Mouse (Mus musculus): ENCODE measurements around the gene Mamld1.

DNA sequence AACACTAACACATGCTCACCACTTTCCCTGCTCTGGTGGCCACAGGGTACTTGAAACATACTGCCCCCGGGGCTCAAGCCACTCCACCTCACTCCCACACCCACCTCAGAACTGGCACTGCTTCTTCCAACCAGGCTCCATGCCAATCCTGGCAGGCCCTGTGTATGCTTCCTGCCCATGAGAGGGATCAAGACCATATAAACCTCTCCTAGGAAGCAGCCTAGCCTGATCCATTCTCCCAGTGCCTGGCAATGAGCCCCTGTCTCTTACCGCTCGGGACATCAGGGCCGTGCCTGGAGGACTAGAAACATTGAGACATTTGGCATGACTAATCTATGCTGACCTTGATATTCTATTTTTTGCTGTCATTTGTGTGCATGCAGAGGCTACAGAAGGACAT is 133.6 kb downstream of the Mamld1 start:
- TF ChIP-seq CTCF (IDR thresholded peaks at IDR 0.05; ENCODE audit: borderline replicate concordance, insufficient read depth, low read depth, low read length) (no peak), POLR2A (IDR thresholded peaks at IDR 0.05; ENCODE audit: borderline replicate concordance, insufficient read depth, low read length) (no peak)

Data from cerebellum, adult 2 months (tissue).